Mouse (Mus musculus): ENCODE results near the gene Rnf20.

DNA sequence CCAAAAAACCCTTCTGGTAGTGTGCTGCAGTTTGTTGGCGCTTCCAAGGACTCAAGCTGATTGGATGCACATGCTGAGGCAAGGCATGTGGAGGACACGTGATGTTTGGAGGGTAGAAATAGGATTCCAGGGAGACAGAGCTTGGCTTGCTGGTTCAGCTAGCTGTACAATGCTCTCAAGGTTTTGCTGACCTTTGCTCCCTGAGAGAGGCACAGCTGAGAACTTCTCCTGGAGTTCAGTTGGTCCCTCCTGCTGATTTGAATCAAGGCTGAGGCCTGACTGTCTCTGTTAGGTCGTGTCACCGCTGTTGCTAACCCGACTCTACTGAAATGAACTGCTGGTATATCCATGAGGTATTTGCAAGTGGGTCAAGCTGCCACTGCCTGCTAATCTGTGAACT is 2.9 kb upstream of the Rnf20 start:
- no peak for TF ChIP-seq GATA1 (IDR thresholded peaks at IDR 0.05; ENCODE audit: borderline replicate concordance, low read length)
- TF ChIP-seq FLI1 (IDR thresholded peaks at IDR 0.05; ENCODE audit: low read length): no peak

Data from megakaryocyte, embryonic 14.5 days (primary cell).